Mouse (Mus musculus) embryonic facial prominence, embryonic 15.5 days (tissue): ENCODE results near the gene Ankzf1. TPM values are rescaled to one million over a fixed set of nuclear protein-coding genes. Genes with fewer than 3 reads are reported as not detected.

Source experiments
- ATAC-seq: fragments of 200-750 bp; cut with Nextera tagmentation; 2 replicates; pipeline ENCODE4 v1.8.0; 2017; ENCODE audit warnings: low read depth, moderate TSS enrichment; ENCODE audit not compliant: insufficient number of reproducible peaks, low FRiP score, low TSS enrichment
- H3K27ac ChIP-seq: fragments of 300-500 bp; sonication (generic); replicated peaks from 2 replicates; pipeline ENCODE4 v1.5.1; 2015; ENCODE audit warnings: mild to moderate bottlenecking, inconsistent platforms
- H3K27me3 ChIP-seq: fragments of 300-500 bp; sonication (generic); 2 replicates; pipeline ENCODE4 v1.6.1; 2015; ENCODE audit warnings: inconsistent platforms
- H3K36me3 ChIP-seq: fragments of 300-500 bp; sonication (generic); 2 replicates; pipeline ENCODE4 v1.6.1; 2015; ENCODE audit warnings: mild to moderate bottlenecking, inconsistent platforms
- H3K4me1 ChIP-seq: fragments of 300-500 bp; sonication (generic); 2 replicates; pipeline ENCODE4 v1.6.1; 2015; ENCODE audit warnings: inconsistent platforms
- H3K4me2 ChIP-seq: fragments of 300-500 bp; sonication (generic); replicated peaks from 2 replicates; pipeline ENCODE4 v1.6.1; 2015; ENCODE audit warnings: mild to moderate bottlenecking, inconsistent platforms
- H3K4me3 ChIP-seq: fragments of 300-500 bp; sonication (generic); replicated peaks from 2 replicates; pipeline ENCODE4 v1.5.1; 2015; ENCODE audit warnings: mild to moderate bottlenecking, inconsistent platforms
- H3K9ac ChIP-seq: fragments of 300-500 bp; sonication (generic); 2 replicates; pipeline ENCODE4 v1.6.1; 2015; ENCODE audit warnings: inconsistent platforms
- H3K9me3 ChIP-seq: fragments of 300-500 bp; sonication (generic); replicated peaks from 2 replicates; pipeline ENCODE4 v1.6.1; 2016; ENCODE audit warnings: inconsistent platforms
- WGBS: fragments of 180-500 bp; shearing (Covaris S2); methylation state at CpG from one replicate; pipeline ENCODE4 v1.1.7; 2015; 5-methylcytosine and 5-hydroxymethylcytosine counted together
- polyA plus RNA-seq: library from polyadenylated mRNA; unstranded; fragments of >200 nt; fragmentation: Nextera tagmentation; extraction: Ambion mirVana; gene quantifications from 2 replicates; pipeline ENCODE4 v1.2.1, GENCODE M21; 2015

Ankzf1 gene
- polyA plus RNA-seq, 1 experiment from 2014 or later = 30.2 TPM

DNA sequence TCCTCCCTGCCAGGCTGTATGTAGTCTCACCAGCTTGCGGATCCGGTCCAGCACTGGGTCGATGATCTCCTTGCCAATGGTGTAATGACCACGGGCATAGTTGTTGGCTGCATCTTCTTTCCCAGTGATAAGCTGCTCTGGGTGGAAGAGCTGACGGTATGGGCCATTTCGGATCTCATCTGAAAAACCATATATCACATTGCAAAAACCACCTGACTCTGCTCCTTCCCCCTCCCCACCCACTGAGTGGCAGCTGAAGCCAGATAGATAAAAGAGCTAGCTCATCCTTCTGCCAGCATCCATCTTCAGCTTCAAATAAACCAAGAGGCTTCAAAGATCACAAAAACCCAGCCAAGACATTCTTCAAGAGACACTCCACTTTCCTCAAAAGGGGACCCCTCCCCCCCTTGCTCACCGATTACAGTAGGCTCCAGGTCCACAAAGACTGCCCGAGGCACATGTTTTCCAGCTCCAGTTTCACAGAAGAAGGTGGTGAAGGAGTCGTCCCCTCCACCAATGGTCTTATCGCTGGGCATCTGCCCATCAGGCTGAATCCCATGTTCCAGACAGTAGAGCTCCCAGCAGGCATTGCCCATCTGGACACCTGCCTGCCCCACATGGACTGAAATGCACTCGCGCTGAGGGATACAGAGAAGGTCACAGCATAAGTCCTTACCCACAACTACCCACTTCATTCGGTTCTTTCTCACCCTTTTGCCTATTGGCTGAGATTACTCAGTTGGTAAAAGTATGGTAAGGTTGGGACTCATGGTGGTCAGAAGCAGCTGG is 25.0 kb downstream of the Ankzf1 start:
- Histone ChIP-seq H3K36me3 (peaks cover 37% of the 10 kb centered on the region), H3K9me3 (no peaks in the 10 kb centered on the region), H3K4me1 (peaks cover 27% of the 10 kb centered on the region), H3K27ac (no peak overlapping the region), H3K9ac (no peak overlapping the region), H3K4me3 (no peak overlapping the region), H3K27me3 (peaks cover 51% of the 10 kb centered on the region), H3K4me2 (0 out of 2 replicates have a peak overlapping the region, but pooled peaks have one; percentile 98)
- ATAC-seq = no peak
- WGBS = 71% methylated on average over 13 of the region's 13 CpGs

DNA sequence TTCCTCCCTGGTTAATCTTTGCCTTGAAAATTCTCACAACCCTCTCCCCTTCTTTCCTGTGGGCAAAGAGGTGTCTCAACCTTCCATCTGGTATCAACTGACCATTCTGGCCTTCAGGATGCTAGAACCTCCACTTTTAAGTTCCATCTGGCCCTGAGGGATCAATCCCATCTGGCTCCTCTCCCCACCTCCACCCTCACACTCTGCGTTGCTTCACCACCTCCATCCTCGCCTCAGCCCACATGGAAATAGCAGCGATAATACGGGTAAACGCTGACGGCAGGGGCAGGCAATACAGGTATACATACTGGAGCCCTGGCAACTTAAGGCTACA is 25.9 kb downstream of the Ankzf1 start:
- peak overlapping the region; percentile 57 for H3K4me3 ChIP-seq
- no peak overlapping the region for H3K9ac ChIP-seq
- peak overlapping the region; percentile 51 for H3K27ac ChIP-seq
- H3K36me3 ChIP-seq = peaks cover 30% of the 10 kb centered on the region
- H3K9me3 ChIP-seq = no peaks in the 10 kb centered on the region
- WGBS = 5% methylated on average over 6 of the region's 6 CpGs
- ATAC-seq = no peak
- H3K27me3 ChIP-seq = peaks cover 51% of the 10 kb centered on the region
- peaks cover 19% of the 10 kb centered on the region for H3K4me1 ChIP-seq
- peak overlapping the region; percentile 98 for H3K4me2 ChIP-seq

DNA sequence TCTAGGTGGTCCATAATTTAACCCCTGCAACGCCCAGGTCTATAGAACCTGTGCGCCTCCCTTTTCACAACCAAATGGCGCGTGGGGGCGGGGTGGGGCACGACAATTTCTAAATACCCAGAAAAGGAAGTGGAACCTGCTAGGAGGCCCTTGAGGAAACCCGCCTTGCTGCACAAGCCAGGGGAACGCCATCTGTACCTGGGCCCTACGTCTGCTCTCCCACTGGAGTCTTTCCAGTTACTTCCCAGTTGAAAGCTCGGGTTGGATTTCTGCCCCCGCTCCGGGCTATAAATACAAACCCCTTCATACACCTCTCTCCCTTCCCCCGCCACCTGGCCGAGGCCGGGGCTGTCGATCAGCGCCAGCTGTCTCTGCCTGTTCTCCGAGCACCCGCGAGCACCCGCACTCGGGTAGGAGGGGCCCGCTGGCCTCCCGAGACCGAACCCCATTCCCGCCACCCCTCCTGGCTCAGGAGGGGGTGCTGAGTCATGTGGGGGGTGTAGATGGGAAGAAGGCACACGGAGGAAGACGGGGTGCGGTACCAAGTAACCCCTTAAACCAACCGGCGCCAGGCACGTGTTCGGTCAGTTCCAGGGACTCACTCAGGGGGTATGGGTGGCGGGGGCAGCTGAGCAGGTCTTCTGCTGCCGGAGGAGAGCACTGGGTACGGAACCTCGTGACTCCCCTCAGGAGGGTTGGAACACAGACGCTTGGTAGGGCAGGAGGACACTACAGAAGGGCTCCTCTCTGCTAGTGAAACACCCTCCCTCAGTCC is 26.5 kb downstream of the Ankzf1 start:
- H3K27me3 ChIP-seq = peaks cover 51% of the 10 kb centered on the region
- H3K9me3 ChIP-seq = no peaks in the 10 kb centered on the region

DNA sequence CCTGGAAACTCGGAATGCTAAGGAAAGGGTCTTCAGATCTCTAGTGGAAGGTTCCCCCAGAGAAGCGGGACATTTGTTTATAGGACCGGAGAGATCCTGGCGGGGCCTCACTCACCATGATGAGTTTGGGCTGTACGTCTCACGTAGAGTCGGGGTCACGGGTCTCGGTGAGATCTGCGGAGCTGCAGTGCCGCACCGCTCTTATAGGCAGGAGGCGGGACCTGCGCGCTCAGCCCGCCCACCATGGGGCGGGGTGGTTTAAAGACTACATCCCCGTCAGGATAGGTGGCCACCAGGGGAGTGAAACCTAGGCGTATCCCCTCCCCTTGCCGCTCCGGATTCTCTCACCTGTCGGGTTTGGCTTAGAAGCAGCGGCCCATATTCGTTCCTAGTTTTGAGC is 27.1 kb downstream of the Ankzf1 start:
- Histone ChIP-seq H3K9ac (peak overlapping the region; percentile 48), H3K27me3 (peaks cover 51% of the 10 kb centered on the region), H3K4me1 (peaks cover 18% of the 10 kb centered on the region), H3K4me2 (peak overlapping the region; percentile 98), H3K9me3 (no peaks in the 10 kb centered on the region), H3K4me3 (peak overlapping the region; percentile 57), H3K27ac (peak overlapping the region; percentile 51; the same call in 1 of the 2 replicates), H3K36me3 (peaks cover 18% of the 10 kb centered on the region)
- under 1% methylated on average over 24 of the region's 24 CpGs for WGBS
- peak; percentile 85 for ATAC-seq

More for the DNA sequence above, 26.5 kb downstream of the Ankzf1 start:
- Histone ChIP-seq H3K4me3 (peak overlapping the region; percentile 57), H3K4me2 (peak overlapping the region; percentile 98), H3K4me1 (peaks cover 18% of the 10 kb centered on the region), H3K36me3 (peaks cover 25% of the 10 kb centered on the region), H3K9ac (0 out of 2 replicates have a peak overlapping the region, but pooled peaks have one; percentile 21), H3K27ac (peak overlapping the region; percentile 51)
- under 1% methylated on average over 38 of the region's 38 CpGs for WGBS
- peak; percentile 49 for ATAC-seq

DNA sequence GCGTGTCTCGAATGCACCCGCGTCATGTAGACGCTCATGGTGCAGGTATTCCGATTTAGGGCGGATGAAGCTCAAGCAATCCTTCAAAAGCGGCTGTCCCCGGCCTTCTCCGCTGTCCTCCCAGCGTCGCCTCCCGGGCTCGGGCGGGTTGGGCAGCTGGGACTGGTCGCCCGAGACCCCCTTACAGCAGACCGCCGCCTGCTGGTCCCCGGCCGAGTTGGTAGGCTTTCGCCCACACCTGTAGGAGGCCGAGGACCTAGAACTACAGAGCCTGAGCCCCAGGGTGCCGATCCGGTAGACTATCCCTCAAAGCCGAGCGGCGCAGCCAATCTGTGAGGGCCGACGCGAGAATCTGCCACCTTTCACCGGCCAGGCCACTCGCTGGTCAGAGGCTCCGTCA is 27.6 kb downstream of the Ankzf1 start, which contains the start of gene Tuba4a:
Tuba4a (minus strand) TSS at position 335 of the 400 bp plus-strand sequence.
- peak; percentile 48; the same call in 1 of the 2 replicates for ATAC-seq
- H3K4me2 ChIP-seq = peak within 1 kb of the TSS; percentile 98
- peaks cover 14% of the 10 kb centered on the region for H3K36me3 ChIP-seq
- H3K9ac ChIP-seq = peak within 1 kb of the TSS; percentile 48
- peak within 1 kb of the TSS; percentile 57 for H3K4me3 ChIP-seq
- WGBS = under 1% methylated on average over 34 of the region's 34 CpGs
- H3K27me3 ChIP-seq = peaks cover 51% of the 10 kb centered on the region
- peaks cover 18% of the 10 kb centered on the region for H3K4me1 ChIP-seq
- peak within 1 kb of the TSS; percentile 51; the same call in 1 of the 2 replicates for H3K27ac ChIP-seq
- H3K9me3 ChIP-seq = no peaks in the 10 kb centered on the region

DNA sequence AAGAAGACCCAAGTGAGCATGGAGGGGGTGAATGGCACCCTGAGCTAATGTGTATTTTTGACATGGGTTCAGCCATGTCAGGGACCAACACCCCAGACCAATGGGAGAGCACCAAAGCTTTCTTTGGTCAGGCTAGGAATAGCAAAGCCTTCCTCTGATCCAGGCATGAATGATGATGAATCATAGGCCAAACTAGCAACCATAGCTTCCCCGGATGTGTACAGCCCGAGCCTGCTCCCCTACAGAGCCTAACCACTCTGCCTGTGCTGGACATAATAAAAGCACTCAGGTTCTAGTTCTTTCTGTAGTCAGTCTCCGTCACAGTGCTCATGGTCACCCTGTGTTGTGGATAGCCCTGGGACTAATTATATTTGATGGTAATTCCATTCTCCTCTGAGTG is 29.6 kb downstream of the Ankzf1 start:
- peaks cover 51% of the 10 kb centered on the region for H3K27me3 ChIP-seq
- no peak overlapping the region for H3K4me2 ChIP-seq
- H3K4me3 ChIP-seq = no peak overlapping the region
- H3K27ac ChIP-seq = no peak overlapping the region
- no peaks in the 10 kb centered on the region for H3K36me3 ChIP-seq
- peaks cover 18% of the 10 kb centered on the region for H3K4me1 ChIP-seq
- no peak for ATAC-seq
- 71% methylated on average over 3 of the region's 3 CpGs for WGBS
- no peak overlapping the region for H3K9ac ChIP-seq
- no peaks in the 10 kb centered on the region for H3K9me3 ChIP-seq

DNA sequence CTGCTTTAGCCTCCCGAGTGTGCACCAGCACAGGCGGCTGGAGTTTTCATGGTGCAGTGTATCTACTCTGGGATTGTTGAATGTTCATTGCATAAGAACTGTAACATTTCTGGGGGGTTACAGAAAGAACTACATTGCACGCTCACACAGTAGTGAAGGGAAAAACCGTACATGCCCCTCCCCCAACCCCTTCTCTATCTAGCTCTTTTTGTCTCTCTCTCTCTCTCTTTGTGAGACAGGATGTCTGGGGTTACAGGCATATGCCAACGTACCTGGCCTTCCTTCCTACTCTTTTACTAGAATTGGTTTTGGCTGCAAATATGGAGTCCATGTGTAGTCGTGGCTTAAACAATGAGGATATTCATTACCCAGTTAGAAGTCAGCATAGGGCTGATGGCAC is 31.0 kb downstream of the Ankzf1 start:
- no peak overlapping the region for H3K4me2 ChIP-seq
- H3K36me3 ChIP-seq = no peaks in the 10 kb centered on the region
- ATAC-seq = no peak
- H3K4me3 ChIP-seq = no peak overlapping the region
- H3K27me3 ChIP-seq = peaks cover 39% of the 10 kb centered on the region
- H3K9ac ChIP-seq = no peak overlapping the region
- no peaks in the 10 kb centered on the region for H3K9me3 ChIP-seq
- WGBS = 63% methylated on average over 6 of the region's 6 CpGs
- H3K27ac ChIP-seq = no peak overlapping the region
- peaks cover 18% of the 10 kb centered on the region for H3K4me1 ChIP-seq

DNA sequence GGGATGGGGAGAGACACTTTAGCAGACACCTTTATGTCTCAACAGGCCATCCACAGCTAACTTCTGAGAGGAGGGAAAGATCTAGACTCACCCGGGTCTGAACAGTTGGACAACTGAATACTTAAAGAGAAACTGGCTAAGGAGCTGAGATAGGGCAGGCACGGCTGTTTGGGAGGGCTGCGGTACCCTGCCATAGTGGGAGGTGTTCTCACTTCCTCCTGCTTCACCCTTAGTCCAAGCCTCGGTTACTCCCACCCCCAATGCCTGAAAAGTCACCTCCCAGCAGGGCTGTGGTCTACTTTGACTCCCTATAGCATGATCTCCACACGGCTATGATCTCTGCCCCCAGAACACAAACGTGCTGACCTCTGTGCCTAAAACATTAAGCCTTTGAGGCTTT is 31.6 kb downstream of the Ankzf1 start:
- H3K4me3 ChIP-seq = no peak overlapping the region
- no peak overlapping the region for H3K9ac ChIP-seq
- ATAC-seq = no peak
- H3K36me3 ChIP-seq = no peaks in the 10 kb centered on the region
- H3K9me3 ChIP-seq = no peaks in the 10 kb centered on the region
- peaks cover 12% of the 10 kb centered on the region for H3K4me1 ChIP-seq
- H3K27ac ChIP-seq = no peak overlapping the region
- peaks cover 33% of the 10 kb centered on the region for H3K27me3 ChIP-seq
- 64% methylated on average over 6 of the region's 6 CpGs for WGBS
- no peak overlapping the region for H3K4me2 ChIP-seq

DNA sequence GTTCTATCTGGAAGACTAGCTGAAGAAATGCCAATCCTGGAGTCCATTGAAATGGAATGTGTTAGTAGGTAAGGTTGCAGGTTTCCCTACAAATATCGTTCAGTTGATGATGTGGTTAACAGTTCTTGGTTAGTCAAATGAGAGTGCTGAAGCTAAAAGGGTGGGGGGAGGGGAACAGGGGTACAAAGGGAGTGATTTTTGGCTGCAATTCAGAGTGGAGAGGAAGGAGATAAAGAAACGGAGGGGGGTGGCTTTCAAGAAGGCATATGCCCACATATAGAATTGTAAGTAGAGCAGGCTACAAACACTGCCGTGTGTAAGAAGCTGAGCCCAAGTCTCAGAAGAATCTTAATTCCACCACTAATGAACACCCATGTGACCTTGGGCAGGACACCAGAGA is 33.5 kb downstream of the Ankzf1 start:
- WGBS = 64% methylated on average over 3 of the region's 3 CpGs
- ATAC-seq = no peak

DNA sequence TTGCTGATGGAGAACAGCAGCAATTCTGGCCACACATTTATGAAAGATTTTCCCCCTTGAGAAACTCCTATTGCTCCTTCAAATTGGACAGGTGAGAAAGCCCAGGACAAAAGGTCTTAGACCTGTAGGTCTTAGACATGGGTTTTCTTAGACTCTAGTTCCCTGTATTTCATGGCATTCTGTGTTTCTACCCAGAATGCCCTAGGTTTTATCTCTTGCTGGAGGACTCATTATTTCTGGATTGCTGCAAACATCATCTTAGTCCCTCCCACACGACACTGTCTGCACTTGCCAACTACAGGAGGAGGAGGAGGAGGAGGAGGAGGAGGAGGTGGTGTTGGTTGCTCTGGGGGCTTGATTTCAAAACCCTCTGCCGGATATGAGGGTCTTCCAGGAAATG is 34.2 kb downstream of the Ankzf1 start:
- 42% methylated on average over 2 of the region's 2 CpGs for WGBS
- Histone ChIP-seq H3K9ac (no peak overlapping the region), H3K27ac (no peak overlapping the region), H3K4me1 (no peaks in the 10 kb centered on the region), H3K9me3 (no peaks in the 10 kb centered on the region), H3K4me3 (no peak overlapping the region), H3K36me3 (no peaks in the 10 kb centered on the region), H3K4me2 (no peak overlapping the region), H3K27me3 (peaks cover 7% of the 10 kb centered on the region)
- ATAC-seq = no peak

More for the DNA sequence above, 33.5 kb downstream of the Ankzf1 start:
- no peak overlapping the region for H3K27ac ChIP-seq
- H3K36me3 ChIP-seq = no peaks in the 10 kb centered on the region
- no peak overlapping the region for H3K4me3 ChIP-seq
- H3K4me1 ChIP-seq = no peaks in the 10 kb centered on the region
- H3K4me2 ChIP-seq = no peak overlapping the region
- no peak overlapping the region for H3K9ac ChIP-seq
- H3K9me3 ChIP-seq = no peaks in the 10 kb centered on the region
- H3K27me3 ChIP-seq = peaks cover 14% of the 10 kb centered on the region

DNA sequence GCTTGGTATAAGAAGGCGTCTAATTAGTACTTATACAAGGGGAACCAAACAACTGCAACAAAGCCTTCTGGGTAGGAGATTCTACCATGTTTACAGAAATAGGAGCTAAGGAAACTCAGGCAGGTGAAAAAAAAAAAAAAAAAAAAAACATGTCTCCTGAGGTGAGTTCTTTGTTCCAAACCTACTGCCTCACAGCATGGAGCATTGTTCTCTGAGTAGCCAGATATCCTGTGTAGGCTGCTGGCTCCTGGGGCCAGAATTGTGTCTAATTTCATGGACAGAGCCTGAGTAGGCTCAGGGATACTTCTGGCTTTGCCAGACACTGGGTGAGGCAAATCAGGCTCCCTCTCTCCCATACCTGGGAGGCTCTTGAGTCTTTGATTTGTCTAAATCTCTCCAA is 35.7 kb downstream of the Ankzf1 start:
- Histone ChIP-seq H3K4me1 (no peaks in the 10 kb centered on the region), H3K9ac (no peak overlapping the region), H3K27me3 (no peaks in the 10 kb centered on the region), H3K36me3 (no peaks in the 10 kb centered on the region), H3K27ac (no peak overlapping the region), H3K9me3 (no peaks in the 10 kb centered on the region), H3K4me2 (no peak overlapping the region), H3K4me3 (no peak overlapping the region)
- 65% methylated on average over 1 of the region's 1 CpGs for WGBS
- no peak for ATAC-seq
